Mouse (Mus musculus) embryonic facial prominence, embryonic 13.5 days (tissue): ENCODE results near the gene Ptprq. TPM values are rescaled to one million over a fixed set of nuclear protein-coding genes. Genes with fewer than 3 reads are reported as not detected.

Experiments
- ATAC-seq: fragments of 200-750 bp; cut with Nextera tagmentation; 2 replicates; pipeline ENCODE4 v1.8.0; 2017; ENCODE audit warnings: low read depth; ENCODE audit not compliant: insufficient number of reproducible peaks, insufficient read depth, low FRiP score, low TSS enrichment
- H3K27ac ChIP-seq: fragments of 300-500 bp; sonication (generic); 2 replicates; pipeline ENCODE4 v1.5.1; 2015; ENCODE audit warnings: moderate library complexity, mild to moderate bottlenecking, inconsistent platforms
- H3K27me3 ChIP-seq: fragments of 300-500 bp; sonication (generic); 2 replicates; pipeline ENCODE4 v1.6.1; 2015; ENCODE audit warnings: mild to moderate bottlenecking, inconsistent platforms
- H3K36me3 ChIP-seq: fragments of 300-500 bp; sonication (generic); 2 replicates; pipeline ENCODE4 v1.6.1; 2015; ENCODE audit warnings: mild to moderate bottlenecking, inconsistent platforms
- H3K4me1 ChIP-seq: fragments of 300-500 bp; sonication (generic); 2 replicates; pipeline ENCODE4 v1.6.1; 2015; ENCODE audit warnings: inconsistent platforms
- H3K4me2 ChIP-seq: fragments of 300-500 bp; sonication (generic); 2 replicates; pipeline ENCODE4 v1.6.1; 2015; ENCODE audit warnings: moderate library complexity, mild to moderate bottlenecking, inconsistent platforms
- H3K4me3 ChIP-seq: fragments of 300-500 bp; sonication (generic); 2 replicates; pipeline ENCODE4 v1.5.1; 2015; ENCODE audit warnings: mild to moderate bottlenecking, inconsistent platforms
- H3K9ac ChIP-seq: fragments of 300-500 bp; sonication (generic); 2 replicates; pipeline ENCODE4 v1.6.1; 2015; ENCODE audit warnings: mild to moderate bottlenecking, inconsistent platforms
- H3K9me3 ChIP-seq: fragments of 300-500 bp; sonication (generic); 2 replicates; pipeline ENCODE4 v1.6.1; 2016; ENCODE audit warnings: inconsistent platforms
- WGBS: fragments of 180-500 bp; shearing (Covaris S2); methylation state at CpG from one replicate; pipeline ENCODE4 v1.1.7; 2015; ENCODE audit warnings: mixed read lengths; 5-methylcytosine and 5-hydroxymethylcytosine counted together
- microRNA-seq: library from miRNA; unstranded; fragments of <30 nt; microRNA quantifications from one replicate; pipeline ENCODE4, GENCODE M21; 2016
- polyA plus RNA-seq: library from polyadenylated mRNA; unstranded; fragments of >200 nt; fragmentation: Nextera tagmentation; extraction: Ambion mirVana; gene quantifications from 2 replicates; pipeline ENCODE4 v1.2.1, GENCODE M21; 2015

Gene Ptprq
- polyA plus RNA-seq, 1 experiment from 2014 or later: 0.13 TPM

- Histone ChIP-seq H3K36me3 (no peaks in the 10 kb centered on the region), H3K9ac (no peak within 1 kb of the TSS), H3K4me3 (peak within 1 kb of the TSS; percentile 24; the same call in 1 of the 2 replicates), H3K4me2 (peak within 1 kb of the TSS; percentile 50; the same call in 1 of the 2 replicates), H3K9me3 (no peaks in the 10 kb centered on the region), H3K27me3 (peaks cover 37% of the 10 kb centered on the region), H3K4me1 (peaks cover 22% of the 10 kb centered on the region), H3K27ac (no peak within 1 kb of the TSS)
- 59% methylated on average over 8 of the region's 8 CpGs for WGBS
- ATAC-seq: no peak
These were observed 234.0 kb downstream of the Ptprq start, which contains the start of gene Myf5 for GRCm38 (mm10) chr10:107485870-107486269. TSS of gene Myf5 (minus strand) at chr10:107486134.

DNA sequence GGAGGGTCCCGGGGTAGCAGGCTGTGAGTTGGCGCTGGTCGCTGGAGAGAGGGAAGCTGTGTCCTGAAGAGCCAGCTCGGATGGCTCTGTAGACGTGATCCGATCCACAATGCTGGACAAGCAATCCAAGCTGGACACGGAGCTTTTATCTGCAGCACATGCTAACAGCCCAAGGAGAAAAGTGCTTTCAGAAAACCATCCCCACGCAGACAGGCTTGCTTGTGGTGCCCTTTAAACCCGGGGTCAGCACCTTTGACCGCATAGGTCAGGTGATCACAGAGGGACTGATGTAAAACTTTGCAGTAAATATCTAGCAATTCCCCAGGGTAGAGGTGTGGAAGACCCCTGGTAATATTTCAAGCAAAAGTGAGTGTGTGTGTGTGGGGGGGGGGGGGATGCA, 235.8 kb downstream of the Ptprq start:
- Histone ChIP-seq H3K9ac (no peak overlapping the region), H3K36me3 (no peaks in the 10 kb centered on the region), H3K27me3 (peaks cover 32% of the 10 kb centered on the region), H3K9me3 (no peaks in the 10 kb centered on the region), H3K4me3 (peak overlapping the region; percentile 24), H3K4me1 (peaks cover 22% of the 10 kb centered on the region), H3K27ac (no peak overlapping the region), H3K4me2 (peak overlapping the region; percentile 50)
- no peak for ATAC-seq
- WGBS: 25% methylated on average over 10 of the region's 10 CpGs

DNA sequence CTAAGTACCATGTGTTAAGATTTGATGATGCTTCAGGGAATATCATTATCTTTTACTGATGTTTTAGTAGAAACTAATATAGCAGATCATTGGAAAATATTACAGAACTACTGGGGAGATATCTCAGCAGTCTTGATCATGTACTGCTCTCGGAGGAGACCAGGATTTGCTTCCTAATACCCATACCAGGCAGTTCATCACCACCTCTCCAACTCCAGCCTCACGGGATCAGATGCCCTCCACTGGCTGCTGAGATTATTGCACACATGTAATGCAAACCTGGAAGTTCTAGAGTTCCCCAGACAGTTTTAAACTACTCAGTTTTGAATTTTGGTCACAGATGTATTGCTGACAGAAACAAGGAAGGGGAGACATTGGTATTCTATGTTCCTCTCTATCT, 246.4 kb downstream of the Ptprq start:
- 48% methylated on average over 2 of the region's 2 CpGs for WGBS
- no peaks in the 10 kb centered on the region for H3K27me3 ChIP-seq
- H3K4me2 ChIP-seq: no peak overlapping the region
- no peaks in the 10 kb centered on the region for H3K36me3 ChIP-seq
- H3K4me1 ChIP-seq: no peaks in the 10 kb centered on the region
- no peaks in the 10 kb centered on the region for H3K9me3 ChIP-seq
- no peak overlapping the region for H3K27ac ChIP-seq
- no peak overlapping the region for H3K4me3 ChIP-seq
- H3K9ac ChIP-seq: no peak overlapping the region
- no peak for ATAC-seq

GRCm38 (mm10) chr10:107471712-107472111, 248.1 kb downstream of the Ptprq start:
- H3K4me2 ChIP-seq: no peak overlapping the region
- H3K4me1 ChIP-seq: no peaks in the 10 kb centered on the region
- no peak overlapping the region for H3K4me3 ChIP-seq
- H3K36me3 ChIP-seq: no peaks in the 10 kb centered on the region
- H3K27me3 ChIP-seq: no peaks in the 10 kb centered on the region
- no peaks in the 10 kb centered on the region for H3K9me3 ChIP-seq
- H3K27ac ChIP-seq: no peak overlapping the region
- no peak overlapping the region for H3K9ac ChIP-seq
- WGBS: 88% methylated on average over 5 of the region's 5 CpGs
- ATAC-seq: no peak

- no peak overlapping the region for H3K4me3 ChIP-seq
- WGBS: 79% methylated on average over 7 of the region's 7 CpGs
- no peaks in the 10 kb centered on the region for H3K27me3 ChIP-seq
- no peaks in the 10 kb centered on the region for H3K9me3 ChIP-seq
- no peaks in the 10 kb centered on the region for H3K36me3 ChIP-seq
- H3K4me1 ChIP-seq: no peaks in the 10 kb centered on the region
- H3K9ac ChIP-seq: no peak overlapping the region
- ATAC-seq: no peak
- H3K27ac ChIP-seq: no peak overlapping the region
- H3K4me2 ChIP-seq: no peak overlapping the region
These were observed 252.0 kb downstream of the Ptprq start for GRCm38 (mm10) chr10:107467819-107468218.

Small RNA genes within 50 kb of the gene (microRNA-seq; reads per million reads assigned to microRNA genes)
- not detected for gene Gm44403

Other genes starting within 250 kb of the Ptprq start
- 4.9 and 5.3 TPM in 2 replicates for gene Myf5, start 233.9 kb downstream of the Ptprq start, polyA plus RNA-seq
- 0.27 TPM in 1 of 2 replicates, not detected in the other for gene Myf6, start 225.3 kb downstream of the Ptprq start, polyA plus RNA-seq
- 0.06 and 0.07 TPM in 2 replicates for gene Otogl, start 192.1 kb upstream of the Ptprq start, polyA plus RNA-seq